19 mouse cellular contexts compared by ENCODE assay signal in genomic region chr1:133250761-133251160, GRCm38 (mm10). TPM values are rescaled to one million over a fixed set of nuclear protein-coding genes. Genes with fewer than 3 reads are reported as not detected.
DNase-seq lines count a peak whose midpoint lies in the region; ATAC-seq and TF ChIP-seq lines count a peak whose summit lies in the region.
"Had no signal": no experiment of that assay in that cellular context is flagged by ENCODE, and none has a peak within 500 bp of the region (broad histone marks: within the 10 kb centered on the region; RNA-seq: fewer than 3 reads in every experiment).

No protein-coding gene starts in this region.

- no peak for TF ChIP-seq EP300 in liver, postnatal 0 days (IDR thresholded peaks at IDR 0.05; ENCODE audit: low read depth)

- H3K27me3 ChIP-seq in heart, embryonic 13.5 days (replicated peaks): no peaks in the 10 kb centered on the region
- no peaks in the 10 kb centered on the region for H3K27me3 ChIP-seq in liver, adult 2 months (ENCODE audit: control insufficient read depth, insufficient read depth, low read length)
- H3K27me3 ChIP-seq in liver, postnatal 0 days (ENCODE audit: insufficient read depth, low read length): no peaks in the 10 kb centered on the region
- no peaks in the 10 kb centered on the region for H3K27me3 ChIP-seq in intestine, embryonic 15.5 days (replicated peaks)
- peaks cover 18% of the 10 kb centered on the region; the same call in 1 of the 2 replicates for H3K27me3 ChIP-seq in liver, embryonic 13.5 days
- H3K27me3 ChIP-seq: hindbrain, embryonic 13.5 days; midbrain, embryonic 13.5 days had no signal

- peak overlapping the region; percentile 33; the same call in 1 of the 2 replicates for H3K9ac ChIP-seq in heart, embryonic 13.5 days
- peak overlapping the region; percentile 14; the same call in 1 of the 2 replicates for H3K9ac ChIP-seq in liver, adult 2 months (ENCODE audit: low read depth, low read length)
- no peak overlapping the region for H3K9ac ChIP-seq in liver, postnatal 0 days (replicated peaks)
- H3K9ac ChIP-seq in intestine, embryonic 15.5 days: no peak overlapping the region; the same call in 1 of the 2 replicates
- no peak overlapping the region for H3K9ac ChIP-seq in liver, embryonic 13.5 days
- H3K9ac ChIP-seq: midbrain, embryonic 13.5 days had no signal

- H3K4me1 ChIP-seq in heart, embryonic 13.5 days: peaks cover 83% of the 10 kb centered on the region
- H3K4me1 ChIP-seq in liver, adult 2 months (ENCODE audit: control insufficient read depth, insufficient read depth, low read length): peaks cover 45% of the 10 kb centered on the region
- peaks cover 14% of the 10 kb centered on the region for H3K4me1 ChIP-seq in liver, postnatal 0 days (ENCODE audit: insufficient read depth)
- peaks cover 75% of the 10 kb centered on the region for H3K4me1 ChIP-seq in intestine, embryonic 15.5 days (replicated peaks)
- peaks cover 67% of the 10 kb centered on the region for H3K4me1 ChIP-seq in liver, embryonic 13.5 days (replicated peaks)

- H3K4me2 ChIP-seq in heart, embryonic 13.5 days: no peak overlapping the region
- H3K4me2 ChIP-seq in liver, postnatal 0 days (ENCODE audit: low read depth, low read length): no peak overlapping the region
- no peak overlapping the region for H3K4me2 ChIP-seq in intestine, embryonic 15.5 days (replicated peaks)
- no peak overlapping the region for H3K4me2 ChIP-seq in liver, embryonic 13.5 days
- H3K4me2 ChIP-seq: hindbrain, embryonic 13.5 days; midbrain, embryonic 13.5 days had no signal

- H3K9me3 ChIP-seq in heart, embryonic 13.5 days: no peaks in the 10 kb centered on the region
- H3K9me3 ChIP-seq in liver, postnatal 0 days (ENCODE audit: low read length): no peaks in the 10 kb centered on the region
- no peaks in the 10 kb centered on the region for H3K9me3 ChIP-seq in intestine, embryonic 15.5 days
- no peaks in the 10 kb centered on the region for H3K9me3 ChIP-seq in liver, embryonic 13.5 days (replicated peaks)
- H3K9me3 ChIP-seq: G1E; hindbrain, embryonic 13.5 days; midbrain, embryonic 13.5 days had no signal

- H3K27ac ChIP-seq in heart, embryonic 13.5 days (replicated peaks): peak overlapping the region; percentile 75
- peak overlapping the region; percentile 55 for H3K27ac ChIP-seq in liver, adult 2 months (replicated peaks; ENCODE audit: insufficient read depth, low read depth, low read length)
- H3K27ac ChIP-seq in liver, postnatal 0 days (ENCODE audit: low read depth): no peak overlapping the region
- peak overlapping the region; percentile 93 for H3K27ac ChIP-seq in intestine, embryonic 15.5 days
- H3K27ac ChIP-seq in liver, embryonic 13.5 days: peak overlapping the region; percentile 59
- H3K27ac ChIP-seq: midbrain, embryonic 13.5 days had no signal

- no peak for TF ChIP-seq POLR2A in liver, adult 2 months (IDR thresholded peaks at IDR 0.05; ENCODE audit: extremely low read depth, insufficient read depth, low read length)

- intact Hi-C loops in heart, postnatal 25 days (cut with DNase I): no loop called here

- WGBS in heart, embryonic 13.5 days: 85% methylated on average over 6 of the region's 6 CpGs
- WGBS in liver, adult 2 months: 74% methylated on average over 6 of the region's 6 CpGs
- 79% methylated on average over 6 of the region's 6 CpGs for WGBS in liver, postnatal 0 days (ENCODE audit: insufficient replicate concordance)
- WGBS in intestine, embryonic 15.5 days: 68% methylated on average over 6 of the region's 6 CpGs
- 73% methylated on average over 6 of the region's 6 CpGs for WGBS in liver, embryonic 13.5 days (ENCODE audit: insufficient replicate concordance)

- peaks cover 27% of the 10 kb centered on the region; the same call in 1 of the 2 replicates for H3K79me2 ChIP-seq in liver, adult 2 months (ENCODE audit: control insufficient read depth, insufficient read depth, low read length)

- DNase-seq in heart, postnatal 25 days (ENCODE audit: low spot score): no peak
- no peak for DNase-seq in liver, adult 2 months (ENCODE audit: extremely low read depth, low read depth, low spot score)
- no peak for DNase-seq in liver, postnatal 0 days
- DNase-seq in liver, embryonic 13.5 days: no peak
- DNase-seq in adrenal gland, adult 8-10 months: no peak
- DNase-seq: adrenal gland, postnatal 10 days; cerebellum, adult 9-10 months; gastrocnemius, postnatal 14 days; kidney, postnatal 25 days; left cerebral cortex, postnatal 4 days; lung, postnatal 14 days; right cerebral cortex, postnatal 25 days had no signal

- no peak for TF ChIP-seq CTCF in liver, adult 2 months (IDR thresholded peaks at IDR 0.05; ENCODE audit: low read depth, low read length)
- no peak for TF ChIP-seq CTCF in liver, postnatal 0 days (IDR thresholded peaks at IDR 0.05; ENCODE audit: low read depth)

- H3K4me3 ChIP-seq in heart, embryonic 13.5 days: no peak overlapping the region
- no peak overlapping the region for H3K4me3 ChIP-seq in liver, adult 2 months (ENCODE audit: insufficient read depth, low read depth, low read length)
- no peak overlapping the region for H3K4me3 ChIP-seq in liver, postnatal 0 days (ENCODE audit: low read depth, low read length)
- no peak overlapping the region for H3K4me3 ChIP-seq in intestine, embryonic 15.5 days (replicated peaks)
- no peak overlapping the region for H3K4me3 ChIP-seq in liver, embryonic 13.5 days (replicated peaks)
- H3K4me3 ChIP-seq: hindbrain, embryonic 13.5 days; midbrain, embryonic 13.5 days had no signal

- H3K36me3 ChIP-seq in heart, embryonic 13.5 days: no peaks in the 10 kb centered on the region
- peaks cover 3% of the 10 kb centered on the region; the same call in 1 of the 2 replicates for H3K36me3 ChIP-seq in liver, adult 2 months (ENCODE audit: control insufficient read depth, insufficient read depth, low read length)
- H3K36me3 ChIP-seq in liver, postnatal 0 days (replicated peaks; ENCODE audit: insufficient read depth, low read length): no peaks in the 10 kb centered on the region
- no peaks in the 10 kb centered on the region for H3K36me3 ChIP-seq in intestine, embryonic 15.5 days
- H3K36me3 ChIP-seq in liver, embryonic 13.5 days: no peaks in the 10 kb centered on the region
- H3K36me3 ChIP-seq: G1E; hindbrain, embryonic 13.5 days; midbrain, embryonic 13.5 days had no signal

- ATAC-seq in heart, embryonic 13.5 days (ENCODE audit: extremely low read depth, insufficient number of reproducible peaks, low FRiP score, low TSS enrichment): no peak
- ATAC-seq in liver, postnatal 0 days: no peak
- ATAC-seq in intestine, embryonic 15.5 days: no peak
- no peak for ATAC-seq in liver, embryonic 13.5 days (ENCODE audit: low read depth)
- ATAC-seq: midbrain, embryonic 13.5 days had no signal

RNA-seq across cellular contexts. Expression of gene Golt1a, which starts 58.8 kb away (rescaled TPM):
- 0.13 and 0.18 TPM in 2 replicates for polyA plus RNA-seq in heart, embryonic 13.5 days (2015; fragmentation: Nextera tagmentation; extraction: Ambion mirVana)
- not detected for total RNA-seq in heart, postnatal 25 days (2021)
- 11.4 and 13.0 TPM in 2 replicates for total RNA-seq in liver, adult 2 months (2014; rRNA removed)
- 16.1 and 21.2 TPM in 2 replicates for polyA plus RNA-seq in liver, adult 2 months (2012; rRNA removed)
- polyA plus RNA-seq in liver, postnatal 0 days (2015; fragmentation: Nextera tagmentation; extraction: Ambion mirVana): 30.8 and 41.9 TPM in 2 replicates
- 18.2 and 23.8 TPM in 2 replicates for polyA plus RNA-seq in intestine, embryonic 15.5 days (2015; fragmentation: Nextera tagmentation; extraction: Ambion mirVana)
- polyA plus RNA-seq in liver, embryonic 13.5 days (2015; fragmentation: Nextera tagmentation; extraction: Ambion mirVana): 6.1 and 8.2 TPM in 2 replicates
- 1 to 10 TPM in 2 of 4 experiments, not detected in 2; 1.2 to 1.9 TPM for total RNA-seq in adrenal gland, adult 8-10 months (2022)
- total RNA-seq: G1E; gastrocnemius, postnatal 14 days; layer of hippocampus, postnatal 25 days had no signal
- polyA plus RNA-seq: forebrain, embryonic 16.5 days; G1E; hindbrain, embryonic 13.5 days; midbrain, embryonic 13.5 days had no signal

Comparison
In these comparisons a context has a peak if more than half of its experiments do, and no peak if none do; other contexts are left out.
1. H3K9ac ChIP-seq: peak in heart, embryonic 13.5 days (single experiment) and liver, adult 2 months (single experiment); none in liver, postnatal 0 days (single experiment), intestine, embryonic 15.5 days (single experiment) and liver, embryonic 13.5 days (single experiment).